Mouse (Mus musculus): ENCODE results near the gene C2cd2.

- TF ChIP-seq CTCF (IDR thresholded peaks at IDR 0.05; ENCODE audit: insufficient read depth, low read depth, low read length) = no peak
- TF ChIP-seq POLR2A (IDR thresholded peaks at IDR 0.05; ENCODE audit: insufficient read depth, low read depth, low read length) = no peak
Measured at GRCm38 (mm10) chr16:97919793-97920192, 42.6 kb downstream of the C2cd2 start.

Data from olfactory bulb, adult 2 months (tissue).